Mouse (Mus musculus) kidney, embryonic 15.5 days (tissue): ENCODE data around the gene Atrn. TPM values are rescaled to one million over a fixed set of nuclear protein-coding genes. Genes with fewer than 3 reads are reported as not detected.

ENCODE experiments used
- ATAC-seq: fragments of 200-750 bp; cut with Nextera tagmentation; replicated peaks from 2 replicates; pipeline ENCODE4 v1.8.0; 2017; ENCODE audit warnings: moderate TSS enrichment; ENCODE audit not compliant: low FRiP score
- H3K27ac ChIP-seq: fragments of 300-500 bp; sonication (generic); 2 replicates; pipeline ENCODE4 v1.5.1; 2015; ENCODE audit warnings: mild to moderate bottlenecking, inconsistent platforms
- H3K27me3 ChIP-seq: fragments of 300-500 bp; sonication (generic); 2 replicates; pipeline ENCODE4 v1.6.1; 2015; ENCODE audit warnings: inconsistent platforms
- H3K36me3 ChIP-seq: fragments of 300-500 bp; sonication (generic); 2 replicates; pipeline ENCODE4 v1.6.1; 2015; ENCODE audit warnings: inconsistent platforms
- H3K4me1 ChIP-seq: fragments of 300-500 bp; sonication (generic); 2 replicates; pipeline ENCODE4 v1.6.1; 2015; ENCODE audit warnings: inconsistent platforms
- H3K4me2 ChIP-seq: fragments of 300-500 bp; sonication (generic); 2 replicates; pipeline ENCODE4 v1.6.1; 2015; ENCODE audit warnings: moderate library complexity, mild to moderate bottlenecking, inconsistent platforms
- H3K4me3 ChIP-seq: fragments of 300-500 bp; sonication (generic); replicated peaks from 2 replicates; pipeline ENCODE4 v1.5.1; 2015; ENCODE audit warnings: mild to moderate bottlenecking, inconsistent platforms
- H3K9ac ChIP-seq: fragments of 300-500 bp; sonication (generic); 2 replicates; pipeline ENCODE4 v1.6.1; 2015; ENCODE audit warnings: mild to moderate bottlenecking, inconsistent platforms
- H3K9me3 ChIP-seq: fragments of 300-500 bp; sonication (generic); replicated peaks from 2 replicates; pipeline ENCODE4 v1.6.1; 2016; ENCODE audit warnings: inconsistent platforms
- WGBS: fragments of 180-500 bp; shearing (Covaris S2); methylation state at CpG from one replicate; pipeline ENCODE4 v1.1.7; 2015; ENCODE audit warnings: mixed read lengths; 5-methylcytosine and 5-hydroxymethylcytosine counted together
- polyA plus RNA-seq: library from polyadenylated mRNA; unstranded; fragments of >200 nt; fragmentation: Nextera tagmentation; extraction: Ambion mirVana; gene quantifications from 2 replicates; pipeline ENCODE4 v1.2.1, GENCODE M21; 2015

Gene Atrn
- polyA plus RNA-seq, 1 experiment from 2014 or later, result 8.2 TPM

DNA sequence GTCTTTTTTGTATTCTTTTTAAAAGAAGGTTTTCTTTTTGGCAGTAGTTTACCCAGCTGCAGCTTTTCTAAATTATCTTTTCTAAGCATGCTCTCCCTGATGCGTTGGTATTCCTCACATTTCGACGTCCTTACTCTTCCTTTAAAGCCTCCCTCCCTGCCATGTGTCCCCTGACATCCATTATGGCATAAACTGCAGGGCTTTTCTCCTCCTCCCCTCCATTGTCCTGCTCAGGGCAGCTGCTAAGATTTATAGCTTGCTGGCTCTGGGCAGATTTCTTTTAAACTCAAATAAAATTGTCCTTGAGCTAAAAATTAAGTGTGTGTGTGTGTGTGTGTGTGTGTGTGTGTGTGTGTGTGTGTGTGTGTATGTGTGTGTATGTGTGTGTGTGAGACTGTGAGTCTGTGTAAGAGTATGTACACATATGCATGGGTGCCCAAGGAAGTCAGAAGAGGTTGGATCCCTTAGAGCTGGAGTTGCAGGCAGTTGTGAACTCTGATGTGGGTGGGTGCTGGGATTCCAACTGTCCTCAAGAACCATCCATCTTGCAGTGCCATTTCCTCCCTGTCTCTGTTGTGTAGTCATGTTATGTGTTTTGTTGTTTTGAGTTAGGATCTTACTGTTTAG lies 10.3 kb downstream of the Atrn start:
- Histone ChIP-seq H3K9ac (no peak overlapping the region), H3K36me3 (no peaks in the 10 kb centered on the region), H3K27me3 (no peaks in the 10 kb centered on the region), H3K4me1 (peaks cover 7% of the 10 kb centered on the region; the same call in 1 of the 2 replicates), H3K27ac (peak overlapping the region; percentile 41; the same call in 1 of the 2 replicates), H3K9me3 (no peaks in the 10 kb centered on the region), H3K4me2 (no peak overlapping the region), H3K4me3 (no peak overlapping the region)
- ATAC-seq, result no peak
- 22% methylated on average over 3 of the region's 3 CpGs for WGBS

DNA sequence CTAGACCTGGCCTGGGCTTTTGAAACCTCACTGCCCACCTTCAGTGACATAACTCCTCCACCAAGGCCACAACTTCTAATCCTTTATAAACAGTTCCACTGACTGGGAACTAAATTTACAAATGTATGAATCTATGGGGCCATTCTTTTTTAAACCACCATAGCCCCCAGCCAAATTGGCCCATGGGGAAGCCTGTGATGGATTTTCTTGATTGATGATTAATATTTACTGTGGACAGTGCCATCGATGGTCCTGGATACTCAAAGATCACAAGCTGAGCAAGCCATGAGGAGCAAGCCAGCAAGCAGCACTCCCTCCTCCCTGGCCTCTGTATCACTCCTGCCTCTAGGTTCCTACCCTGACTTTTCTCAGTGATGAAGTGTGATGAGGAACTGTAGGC lies 11.4 kb downstream of the Atrn start:
- H3K9ac ChIP-seq, result no peak overlapping the region
- no peak for ATAC-seq
- 95% methylated on average over 1 of the region's 1 CpGs for WGBS
- H3K4me3 ChIP-seq, result no peak overlapping the region
- no peak overlapping the region for H3K27ac ChIP-seq
- H3K4me1 ChIP-seq, result peaks cover 7% of the 10 kb centered on the region; the same call in 1 of the 2 replicates
- H3K27me3 ChIP-seq, result no peaks in the 10 kb centered on the region
- H3K9me3 ChIP-seq, result no peaks in the 10 kb centered on the region
- H3K36me3 ChIP-seq, result no peaks in the 10 kb centered on the region
- no peak overlapping the region for H3K4me2 ChIP-seq

DNA sequence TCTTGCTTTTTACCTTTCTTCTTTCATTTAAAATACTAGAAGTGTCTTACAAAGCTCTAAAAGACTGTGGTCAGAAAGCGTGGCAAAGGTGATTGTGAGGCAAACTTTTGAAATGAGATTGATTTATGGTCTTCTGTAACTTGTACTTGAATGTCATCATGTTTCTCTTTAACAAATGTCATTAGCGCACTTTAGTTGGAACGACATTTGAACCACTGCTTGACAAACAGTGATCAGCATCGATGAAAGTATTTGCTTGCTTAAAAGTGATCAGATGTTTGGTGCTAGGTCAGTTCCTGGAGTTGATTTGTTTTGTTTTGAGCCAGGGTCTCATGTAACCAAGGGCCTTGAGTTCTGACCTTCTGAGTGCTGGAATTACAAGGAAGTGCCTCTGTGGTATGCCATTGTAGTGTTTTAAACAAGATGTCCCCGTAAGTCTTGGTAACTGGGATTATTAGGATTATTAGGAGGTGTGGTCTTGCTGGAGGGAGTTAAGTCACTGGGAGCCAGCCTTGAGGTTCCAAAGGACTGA lies 12.8 kb downstream of the Atrn start:
- H3K4me2 ChIP-seq, result no peak overlapping the region
- no peak for ATAC-seq
- no peaks in the 10 kb centered on the region for H3K9me3 ChIP-seq
- no peaks in the 10 kb centered on the region for H3K36me3 ChIP-seq
- no peak overlapping the region for H3K4me3 ChIP-seq
- WGBS, result 53% methylated on average over 5 of the region's 5 CpGs
- peaks cover 7% of the 10 kb centered on the region; the same call in 1 of the 2 replicates for H3K4me1 ChIP-seq
- no peak overlapping the region for H3K27ac ChIP-seq
- H3K9ac ChIP-seq, result no peak overlapping the region
- no peaks in the 10 kb centered on the region for H3K27me3 ChIP-seq

DNA sequence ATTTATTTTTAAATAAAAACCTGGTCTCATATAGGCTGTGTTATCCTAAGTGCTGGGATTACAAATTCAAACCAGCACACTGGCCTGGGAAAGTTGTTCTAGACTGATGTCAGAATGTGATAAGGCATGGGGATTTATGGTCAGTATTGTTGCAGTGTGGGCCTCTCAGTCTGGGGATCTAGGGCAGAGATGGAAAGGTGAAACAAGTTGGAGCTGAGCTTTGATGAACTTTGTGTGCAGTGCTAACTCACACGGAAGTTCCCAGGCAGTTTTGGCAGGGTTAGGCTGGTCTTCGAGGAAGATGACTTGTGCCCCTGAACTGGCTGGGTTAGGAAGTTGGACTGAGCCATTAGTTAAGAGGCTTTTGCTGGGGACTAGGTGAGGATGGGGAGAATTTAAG lies 18.7 kb downstream of the Atrn start:
- no peaks in the 10 kb centered on the region for H3K9me3 ChIP-seq
- H3K4me2 ChIP-seq, result no peak overlapping the region
- H3K4me1 ChIP-seq, result peaks cover 13% of the 10 kb centered on the region; the same call in 1 of the 2 replicates
- WGBS, result 59% methylated on average over 2 of the region's 2 CpGs
- no peak overlapping the region for H3K9ac ChIP-seq
- no peak overlapping the region for H3K27ac ChIP-seq
- ATAC-seq, result no peak
- no peak overlapping the region for H3K4me3 ChIP-seq
- no peaks in the 10 kb centered on the region for H3K36me3 ChIP-seq
- no peaks in the 10 kb centered on the region for H3K27me3 ChIP-seq

DNA sequence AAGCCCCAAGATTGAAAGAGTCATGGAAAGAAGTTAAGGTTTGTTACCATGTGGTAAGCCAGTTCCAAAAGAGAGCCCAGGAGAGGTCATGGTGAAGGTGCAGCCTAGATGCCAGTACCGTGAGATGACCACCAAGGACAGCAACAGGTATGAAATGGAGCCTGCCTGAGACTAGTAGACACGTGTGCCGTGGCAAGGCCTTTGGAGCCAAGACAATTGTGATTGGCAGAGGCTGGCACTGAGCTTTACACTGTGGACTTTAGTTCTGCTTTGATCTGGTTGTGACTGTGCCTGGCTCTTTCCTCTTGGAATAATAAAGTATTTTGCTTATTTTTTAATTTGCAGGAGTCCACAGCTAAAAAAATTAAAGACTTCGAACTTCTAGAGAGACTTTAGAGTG lies 21.7 kb downstream of the Atrn start:
- no peak overlapping the region for H3K27ac ChIP-seq
- H3K27me3 ChIP-seq, result no peaks in the 10 kb centered on the region
- H3K9ac ChIP-seq, result no peak overlapping the region
- H3K9me3 ChIP-seq, result no peaks in the 10 kb centered on the region
- 95% methylated on average over 4 of the region's 4 CpGs for WGBS
- no peak for ATAC-seq
- no peak overlapping the region for H3K4me3 ChIP-seq
- no peak overlapping the region for H3K4me2 ChIP-seq
- peaks cover 13% of the 10 kb centered on the region; the same call in 1 of the 2 replicates for H3K4me1 ChIP-seq
- H3K36me3 ChIP-seq, result no peaks in the 10 kb centered on the region

DNA sequence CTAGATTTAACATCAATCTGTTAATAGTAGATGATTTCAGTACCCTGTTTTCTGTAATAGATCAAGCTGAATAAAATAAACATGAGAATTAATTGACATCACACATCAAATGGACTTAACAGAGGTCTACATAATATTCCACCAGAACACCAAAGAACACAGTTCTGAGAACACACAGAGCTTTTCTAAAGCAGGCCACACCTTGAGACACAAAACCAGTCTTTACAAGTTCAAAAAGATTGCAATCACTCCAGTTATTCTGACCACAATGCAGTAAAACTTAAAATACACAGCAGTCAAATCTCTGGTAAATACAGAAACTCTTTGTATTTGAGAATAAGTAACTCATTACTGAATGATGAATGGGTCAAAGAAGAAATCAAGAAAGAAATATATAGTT lies 22.2 kb downstream of the Atrn start:
- Histone ChIP-seq H3K4me1 (peaks cover 13% of the 10 kb centered on the region; the same call in 1 of the 2 replicates), H3K9ac (no peak overlapping the region), H3K9me3 (no peaks in the 10 kb centered on the region), H3K27me3 (no peaks in the 10 kb centered on the region), H3K4me2 (no peak overlapping the region), H3K36me3 (0 out of 2 replicates have a peak, but pooled peaks cover 2% of the 10 kb centered on the region), H3K27ac (no peak overlapping the region), H3K4me3 (no peak overlapping the region)
- no peak for ATAC-seq

DNA sequence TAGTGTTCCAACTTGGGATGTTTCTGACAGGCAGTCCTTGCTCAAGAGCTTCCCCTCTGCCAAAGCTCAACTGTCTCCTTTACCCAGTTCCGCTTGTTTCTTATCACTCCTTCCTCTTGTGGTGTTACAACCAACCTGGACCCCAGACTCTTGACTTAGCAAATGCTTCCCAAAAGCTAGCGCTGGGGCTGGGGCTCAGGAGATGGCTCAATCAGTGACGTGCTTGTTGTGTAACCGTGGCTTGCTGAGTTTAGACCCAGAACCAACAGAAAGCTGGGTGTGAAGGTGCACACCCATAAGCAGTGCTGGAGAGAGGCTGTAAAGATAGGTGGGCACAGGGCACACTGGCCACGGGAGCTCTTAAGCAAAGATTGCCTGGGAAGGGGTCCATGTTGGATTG lies 23.7 kb downstream of the Atrn start:
- no peak overlapping the region for H3K27ac ChIP-seq
- no peaks in the 10 kb centered on the region for H3K27me3 ChIP-seq
- WGBS, result 93% methylated on average over 5 of the region's 5 CpGs
- H3K9me3 ChIP-seq, result no peaks in the 10 kb centered on the region
- no peak overlapping the region for H3K4me2 ChIP-seq
- no peak overlapping the region for H3K4me3 ChIP-seq
- H3K36me3 ChIP-seq, result 0 out of 2 replicates have a peak, but pooled peaks cover 3% of the 10 kb centered on the region
- H3K4me1 ChIP-seq, result peaks cover 11% of the 10 kb centered on the region; the same call in 1 of the 2 replicates
- H3K9ac ChIP-seq, result no peak overlapping the region
- no peak for ATAC-seq

DNA sequence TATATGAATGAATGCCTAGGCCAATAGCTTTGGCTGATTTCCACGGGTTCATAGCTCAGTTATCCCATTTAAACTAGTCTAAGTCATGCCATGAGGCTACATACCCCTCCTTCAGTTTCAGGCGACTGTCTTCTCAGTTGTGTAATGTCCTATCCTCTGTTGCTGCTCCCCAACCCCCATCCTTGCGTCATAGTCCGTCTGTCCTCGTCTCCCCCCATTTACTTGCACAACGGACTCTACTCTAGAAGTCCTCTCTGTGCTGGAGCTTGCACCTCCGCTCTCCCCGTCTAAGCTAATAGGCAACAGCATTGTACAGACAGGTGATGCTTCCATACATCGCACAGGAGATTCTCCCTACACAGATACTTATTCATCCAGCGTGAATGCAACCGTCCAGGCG lies 26.6 kb downstream of the Atrn start:
- WGBS, result 91% methylated on average over 12 of the region's 12 CpGs
- H3K9me3 ChIP-seq, result no peaks in the 10 kb centered on the region
- H3K27ac ChIP-seq, result no peak overlapping the region
- ATAC-seq, result no peak
- no peak overlapping the region for H3K9ac ChIP-seq
- H3K4me1 ChIP-seq, result no peaks in the 10 kb centered on the region
- H3K27me3 ChIP-seq, result no peaks in the 10 kb centered on the region
- no peak overlapping the region for H3K4me3 ChIP-seq
- 0 out of 2 replicates have a peak, but pooled peaks cover 3% of the 10 kb centered on the region for H3K36me3 ChIP-seq
- no peak overlapping the region for H3K4me2 ChIP-seq

DNA sequence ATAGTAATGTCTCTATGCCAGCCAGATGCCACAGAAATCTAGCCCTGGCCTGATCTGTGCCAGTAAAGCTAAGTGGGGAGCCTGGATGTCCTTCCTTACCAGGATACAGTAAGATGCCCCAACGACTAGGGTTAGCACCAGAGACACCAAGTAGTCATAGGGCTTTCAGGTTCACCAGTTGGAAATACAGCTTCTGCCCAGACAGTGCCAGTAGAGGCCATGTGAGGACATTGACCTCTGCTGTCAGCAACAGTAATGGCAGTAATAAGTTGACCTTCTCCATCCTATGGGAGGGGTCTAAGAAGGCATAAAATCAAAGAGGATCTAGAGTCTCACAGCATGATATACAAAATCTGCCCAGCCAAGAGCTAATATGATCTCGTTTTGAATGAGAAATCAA lies 43.5 kb downstream of the Atrn start:
- no peaks in the 10 kb centered on the region for H3K27me3 ChIP-seq
- no peaks in the 10 kb centered on the region for H3K9me3 ChIP-seq
- H3K4me1 ChIP-seq, result no peaks in the 10 kb centered on the region
- no peak overlapping the region for H3K27ac ChIP-seq
- no peak overlapping the region for H3K4me3 ChIP-seq
- no peak overlapping the region for H3K4me2 ChIP-seq
- peaks cover 20% of the 10 kb centered on the region for H3K36me3 ChIP-seq
- ATAC-seq, result no peak
- 66% methylated on average over 2 of the region's 2 CpGs for WGBS
- H3K9ac ChIP-seq, result no peak overlapping the region

DNA sequence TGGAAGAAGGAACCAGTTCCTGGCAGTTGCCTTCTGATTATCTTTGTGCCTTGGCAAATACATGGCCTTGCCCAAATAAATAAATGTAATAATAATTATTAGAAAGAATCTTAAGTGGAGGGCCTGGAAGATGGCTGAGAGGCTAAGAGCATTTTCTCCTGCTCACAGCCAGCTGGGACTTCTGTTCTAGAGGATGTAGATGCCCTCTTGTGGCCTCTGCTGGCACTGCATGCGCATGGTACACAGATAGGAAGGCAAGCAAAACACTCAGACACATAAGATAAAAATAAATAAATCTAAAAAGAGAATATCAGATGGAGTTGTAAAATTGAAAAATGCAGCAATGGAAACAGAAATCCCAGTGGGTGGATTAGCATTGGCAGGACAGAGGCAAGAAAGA lies 44.3 kb downstream of the Atrn start:
- WGBS, result 0% methylated on average over 1 of the region's 1 CpGs

DNA sequence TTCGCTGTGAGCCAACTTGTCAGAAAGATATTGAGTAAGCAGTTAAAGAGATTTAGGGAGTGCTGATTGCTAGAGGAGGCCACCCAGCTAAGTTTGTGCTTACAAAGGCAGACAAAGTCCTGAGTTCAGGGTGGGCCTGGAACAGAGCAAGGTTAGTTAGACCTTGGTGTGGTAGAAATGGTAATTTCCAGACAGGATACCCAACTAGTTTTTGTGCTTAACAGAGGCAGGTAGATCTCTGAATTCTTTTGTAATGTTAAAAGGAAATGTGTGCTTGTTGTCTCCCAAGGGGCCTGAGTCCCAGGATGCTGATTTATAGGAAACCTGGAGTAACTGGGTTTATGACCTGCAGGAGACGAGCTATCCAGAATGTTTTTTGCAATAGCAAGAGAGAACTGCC lies 52.6 kb downstream of the Atrn start:
- H3K9me3 ChIP-seq, result no peaks in the 10 kb centered on the region
- no peaks in the 10 kb centered on the region for H3K4me1 ChIP-seq
- no peak overlapping the region for H3K4me3 ChIP-seq
- H3K9ac ChIP-seq, result no peak overlapping the region
- H3K4me2 ChIP-seq, result no peak overlapping the region
- 46% methylated on average over 2 of the region's 2 CpGs for WGBS
- no peaks in the 10 kb centered on the region for H3K27me3 ChIP-seq
- no peak overlapping the region for H3K27ac ChIP-seq
- no peak for ATAC-seq
- H3K36me3 ChIP-seq, result peaks cover 28% of the 10 kb centered on the region

More for the DNA sequence above, 44.3 kb downstream of the Atrn start:
- no peak overlapping the region for H3K4me2 ChIP-seq
- peaks cover 22% of the 10 kb centered on the region for H3K36me3 ChIP-seq
- no peak overlapping the region for H3K9ac ChIP-seq
- no peak overlapping the region for H3K27ac ChIP-seq
- H3K4me3 ChIP-seq, result no peak overlapping the region
- no peaks in the 10 kb centered on the region for H3K4me1 ChIP-seq
- H3K27me3 ChIP-seq, result no peaks in the 10 kb centered on the region
- H3K9me3 ChIP-seq, result no peaks in the 10 kb centered on the region
- ATAC-seq, result no peak

DNA sequence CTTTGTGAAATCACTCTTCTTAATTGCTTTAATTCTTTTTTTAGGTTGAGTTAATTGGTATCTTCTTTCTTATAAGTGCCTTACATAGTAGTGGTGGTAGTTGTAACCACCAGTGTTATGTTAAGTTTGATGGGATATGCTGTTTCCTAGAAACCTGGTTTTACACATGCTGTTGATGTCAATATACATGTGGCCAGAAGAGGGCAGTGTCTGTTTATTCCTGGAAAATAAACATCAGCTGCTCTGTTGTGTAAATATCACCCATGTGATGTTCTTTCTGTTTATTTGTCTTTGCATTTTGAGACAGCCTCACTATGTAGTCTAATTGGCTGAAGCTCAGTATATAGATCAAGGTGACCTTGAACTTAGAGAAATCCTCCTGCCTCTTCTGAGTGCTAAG lies 55.6 kb downstream of the Atrn start:
- H3K27me3 ChIP-seq, result no peaks in the 10 kb centered on the region
- H3K36me3 ChIP-seq, result peaks cover 28% of the 10 kb centered on the region
- no peak overlapping the region for H3K9ac ChIP-seq
- no peaks in the 10 kb centered on the region for H3K9me3 ChIP-seq
- no peak overlapping the region for H3K4me3 ChIP-seq
- H3K4me1 ChIP-seq, result no peaks in the 10 kb centered on the region
- no peak overlapping the region for H3K4me2 ChIP-seq
- no peak for ATAC-seq
- no peak overlapping the region for H3K27ac ChIP-seq

DNA sequence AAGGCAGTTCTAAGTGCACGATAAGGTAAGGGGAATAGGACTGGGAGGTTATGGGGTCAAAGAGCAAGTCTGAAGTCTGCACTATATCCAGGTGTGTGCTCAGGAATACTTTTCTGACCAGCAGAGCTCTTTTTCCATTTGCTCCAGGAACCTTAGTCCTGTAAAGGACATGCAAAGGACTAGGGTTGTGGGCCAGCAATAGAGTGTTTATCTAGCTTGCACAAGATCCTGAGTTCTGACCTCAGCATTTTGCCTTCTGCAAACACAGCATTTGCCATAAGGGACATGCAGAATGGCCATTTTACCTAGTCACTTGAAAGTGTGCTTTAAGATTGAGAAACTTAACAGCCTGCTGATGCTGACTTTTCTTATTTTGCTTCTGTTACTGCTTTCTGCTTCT lies 58.7 kb downstream of the Atrn start:
- Histone ChIP-seq H3K4me1 (no peaks in the 10 kb centered on the region), H3K36me3 (peaks cover 6% of the 10 kb centered on the region; the same call in 1 of the 2 replicates), H3K9me3 (no peaks in the 10 kb centered on the region), H3K27ac (no peak overlapping the region), H3K9ac (no peak overlapping the region), H3K4me2 (no peak overlapping the region), H3K27me3 (no peaks in the 10 kb centered on the region), H3K4me3 (no peak overlapping the region)
- ATAC-seq, result no peak
- WGBS, result 95% methylated on average over 1 of the region's 1 CpGs
